Mouse (Mus musculus) forebrain, embryonic 15.5 days (tissue): ENCODE results near the gene Ptprm. TPM values are rescaled to one million over a fixed set of nuclear protein-coding genes. Genes with fewer than 3 reads are reported as not detected.

Experiments
- ATAC-seq: fragments of 200-750 bp; cut with Nextera tagmentation; replicated peaks from 2 replicates; pipeline ENCODE4 v1.8.0; 2017; ENCODE audit warnings: mild to moderate bottlenecking, moderate TSS enrichment, moderate library complexity
- H3K27ac ChIP-seq: fragments of 300-500 bp; sonication (generic); replicated peaks from 2 replicates; pipeline ENCODE4 v1.5.1; 2015; ENCODE audit warnings: mild to moderate bottlenecking, inconsistent platforms
- H3K27me3 ChIP-seq: fragments of 300-500 bp; sonication (generic); 2 replicates; pipeline ENCODE4 v1.6.1; 2015; ENCODE audit warnings: inconsistent platforms
- H3K36me3 ChIP-seq: fragments of 300-500 bp; sonication (generic); 2 replicates; pipeline ENCODE4 v1.6.1; 2015; ENCODE audit warnings: mild to moderate bottlenecking, inconsistent platforms
- H3K4me1 ChIP-seq: fragments of 300-500 bp; sonication (generic); 2 replicates; pipeline ENCODE4 v1.6.1; 2015; ENCODE audit warnings: inconsistent platforms
- H3K4me2 ChIP-seq: fragments of 300-500 bp; sonication (generic); replicated peaks from 2 replicates; pipeline ENCODE4 v1.6.1; 2015; ENCODE audit warnings: mild to moderate bottlenecking, inconsistent platforms
- H3K4me3 ChIP-seq: fragments of 300-500 bp; sonication (generic); 2 replicates; pipeline ENCODE4 v1.5.1; 2015; ENCODE audit warnings: mild to moderate bottlenecking, inconsistent platforms
- H3K9ac ChIP-seq: fragments of 300-500 bp; sonication (generic); replicated peaks from 2 replicates; pipeline ENCODE4 v1.6.1; 2015; ENCODE audit warnings: mild to moderate bottlenecking, inconsistent platforms
- H3K9me3 ChIP-seq: fragments of 300-500 bp; sonication (generic); 2 replicates; pipeline ENCODE4 v1.6.1; 2016; ENCODE audit warnings: inconsistent platforms
- WGBS: fragments of 180-500 bp; shearing (Covaris S2); methylation state at CpG from one replicate; pipeline ENCODE4 v1.1.7; 2015; ENCODE audit warnings: mixed read lengths; 5-methylcytosine and 5-hydroxymethylcytosine counted together
- polyA plus RNA-seq: library from polyadenylated mRNA; unstranded; fragments of >200 nt; fragmentation: Nextera tagmentation; extraction: Ambion mirVana; gene quantifications from 2 replicates; pipeline ENCODE4 v1.2.1, GENCODE M21; 2015

Gene Ptprm
- polyA plus RNA-seq, 1 experiment from 2014 or later, result 10.7 TPM

- H3K36me3 ChIP-seq, result no peaks in the 10 kb centered on the region
- no peak overlapping the region for H3K9ac ChIP-seq
- WGBS, result 23% methylated on average over 4 of the region's 4 CpGs
- H3K4me1 ChIP-seq, result peaks cover 12% of the 10 kb centered on the region
- H3K27ac ChIP-seq, result no peak overlapping the region
- 0 out of 2 replicates have a peak, but pooled peaks cover 3% of the 10 kb centered on the region for H3K27me3 ChIP-seq
- no peak overlapping the region for H3K4me2 ChIP-seq
- peak; percentile 79; the same call in 1 of the 2 replicates for ATAC-seq
- H3K9me3 ChIP-seq, result no peaks in the 10 kb centered on the region
- no peak overlapping the region for H3K4me3 ChIP-seq
Measured at GRCm38 (mm10) chr17:67084501-67084900, 269.8 kb downstream of the Ptprm start.

GRCm38 (mm10) chr17:67084093-67084492 is 270.2 kb downstream of the Ptprm start:
- no peaks in the 10 kb centered on the region for H3K9me3 ChIP-seq
- H3K4me3 ChIP-seq, result no peak overlapping the region
- no peak overlapping the region for H3K27ac ChIP-seq
- no peaks in the 10 kb centered on the region for H3K27me3 ChIP-seq
- no peaks in the 10 kb centered on the region for H3K36me3 ChIP-seq
- ATAC-seq, result peak; percentile 19; the same call in 1 of the 2 replicates
- H3K9ac ChIP-seq, result no peak overlapping the region
- peaks cover 12% of the 10 kb centered on the region for H3K4me1 ChIP-seq
- WGBS, result 63% methylated on average over 5 of the region's 5 CpGs
- no peak overlapping the region for H3K4me2 ChIP-seq

DNA sequence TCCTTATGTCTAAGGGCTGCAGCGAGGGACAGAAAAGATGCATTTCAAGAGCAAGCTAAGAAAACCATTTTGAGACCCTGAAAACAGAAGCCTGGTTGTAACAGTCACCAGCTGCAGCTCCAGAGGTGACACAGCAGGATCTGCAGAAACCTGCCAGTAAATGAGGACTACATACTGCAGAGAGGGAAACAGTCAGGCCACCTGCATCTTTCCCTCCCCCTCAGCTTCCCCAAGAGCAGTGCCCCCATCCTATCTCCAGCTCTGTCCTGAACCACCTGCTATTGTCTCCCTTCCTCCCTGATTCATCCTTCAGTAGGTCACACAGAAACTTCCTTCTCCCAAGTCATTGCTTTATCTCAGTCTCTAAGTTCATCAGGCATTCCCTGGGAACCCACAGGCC is 274.7 kb downstream of the Ptprm start:
- no peaks in the 10 kb centered on the region for H3K36me3 ChIP-seq
- H3K4me1 ChIP-seq, result peaks cover 4% of the 10 kb centered on the region
- no peak overlapping the region for H3K4me3 ChIP-seq
- H3K9ac ChIP-seq, result no peak overlapping the region
- 81% methylated on average over 1 of the region's 1 CpGs for WGBS
- H3K9me3 ChIP-seq, result no peaks in the 10 kb centered on the region
- no peak overlapping the region for H3K27ac ChIP-seq
- no peaks in the 10 kb centered on the region for H3K27me3 ChIP-seq
- ATAC-seq, result no peak
- H3K4me2 ChIP-seq, result no peak overlapping the region

- Histone ChIP-seq H3K4me1 (peaks cover 35% of the 10 kb centered on the region), H3K27ac (peak overlapping the region; percentile 69), H3K4me2 (0 out of 2 replicates have a peak overlapping the region, but pooled peaks have one; percentile 2), H3K9ac (no peak overlapping the region), H3K4me3 (no peak overlapping the region), H3K27me3 (0 out of 2 replicates have a peak, but pooled peaks cover 4% of the 10 kb centered on the region), H3K36me3 (no peaks in the 10 kb centered on the region), H3K9me3 (no peaks in the 10 kb centered on the region)
- WGBS, result 24% methylated on average over 4 of the region's 4 CpGs
- ATAC-seq, result 0 out of 2 replicates have a peak, but pooled peaks have one; percentile 27
Measured at GRCm38 (mm10) chr17:67073580-67073979, 280.7 kb downstream of the Ptprm start.

GRCm38 (mm10) chr17:67073139-67073538 is 281.1 kb downstream of the Ptprm start:
- Histone ChIP-seq H3K27ac (peak overlapping the region; percentile 69), H3K4me3 (no peak overlapping the region), H3K36me3 (no peaks in the 10 kb centered on the region), H3K27me3 (0 out of 2 replicates have a peak, but pooled peaks cover 4% of the 10 kb centered on the region), H3K4me2 (0 out of 2 replicates have a peak overlapping the region, but pooled peaks have one; percentile 2), H3K9me3 (no peaks in the 10 kb centered on the region), H3K4me1 (peaks cover 35% of the 10 kb centered on the region), H3K9ac (no peak overlapping the region; the same call in 1 of the 2 replicates)
- 55% methylated on average over 6 of the region's 6 CpGs for WGBS
- peak; percentile 47 for ATAC-seq

DNA sequence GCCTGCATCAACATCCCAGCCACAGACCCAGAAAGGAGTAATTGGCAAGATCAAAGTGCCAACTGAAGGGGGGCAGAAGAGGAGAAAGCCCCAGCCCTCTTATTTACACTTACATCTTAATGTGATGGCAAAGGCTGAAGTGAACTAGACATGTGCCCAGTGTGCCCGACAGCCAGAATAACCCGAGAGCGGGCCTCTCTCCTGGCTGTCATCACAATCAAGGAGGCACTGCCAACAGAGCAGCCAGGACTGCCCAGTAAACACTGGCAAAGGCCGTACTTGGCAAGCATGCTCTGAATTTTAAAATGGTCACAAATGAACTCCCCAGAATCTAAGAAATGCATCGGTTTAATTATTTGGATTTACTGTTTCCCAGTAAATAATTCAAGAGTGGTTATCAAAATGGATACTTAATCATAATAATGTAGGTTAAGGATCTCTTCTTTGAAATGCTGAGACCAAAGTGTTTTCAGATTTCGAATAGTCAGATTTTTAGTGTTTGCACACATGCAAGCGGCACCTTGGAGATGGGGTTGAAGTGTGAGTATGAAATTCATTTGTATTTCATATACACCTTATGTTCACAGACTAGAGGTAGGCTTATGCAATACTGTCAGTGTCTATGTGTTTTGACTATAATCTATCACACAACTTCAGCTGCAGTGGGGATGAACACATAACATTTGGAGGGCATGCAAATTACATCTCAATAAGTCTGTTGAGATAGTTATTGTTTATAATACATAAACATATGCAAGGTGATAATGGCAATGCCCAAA is 282.8 kb downstream of the Ptprm start:
- no peak overlapping the region for H3K4me3 ChIP-seq
- H3K4me1 ChIP-seq, result peaks cover 35% of the 10 kb centered on the region
- 36% methylated on average over 7 of the region's 7 CpGs for WGBS
- H3K27ac ChIP-seq, result no peak overlapping the region
- H3K36me3 ChIP-seq, result no peaks in the 10 kb centered on the region
- no peaks in the 10 kb centered on the region for H3K9me3 ChIP-seq
- peak; percentile 95 for ATAC-seq
- 0 out of 2 replicates have a peak, but pooled peaks cover 4% of the 10 kb centered on the region for H3K27me3 ChIP-seq
- no peak overlapping the region for H3K9ac ChIP-seq
- no peak overlapping the region for H3K4me2 ChIP-seq

- Histone ChIP-seq H3K27ac (no peak overlapping the region), H3K4me3 (no peak overlapping the region), H3K4me2 (no peak overlapping the region), H3K4me1 (no peaks in the 10 kb centered on the region), H3K36me3 (no peaks in the 10 kb centered on the region), H3K9ac (no peak overlapping the region), H3K9me3 (no peaks in the 10 kb centered on the region), H3K27me3 (no peaks in the 10 kb centered on the region)
- ATAC-seq, result no peak
- 81% methylated on average over 5 of the region's 5 CpGs for WGBS
Measured at GRCm38 (mm10) chr17:67063611-67064010, 290.6 kb downstream of the Ptprm start.

GRCm38 (mm10) chr17:67055681-67056080 is 298.6 kb downstream of the Ptprm start:
- no peak for ATAC-seq
- H3K4me2 ChIP-seq, result no peak overlapping the region
- H3K9ac ChIP-seq, result no peak overlapping the region
- H3K4me3 ChIP-seq, result no peak overlapping the region
- no peaks in the 10 kb centered on the region for H3K9me3 ChIP-seq
- H3K36me3 ChIP-seq, result no peaks in the 10 kb centered on the region
- H3K27me3 ChIP-seq, result no peaks in the 10 kb centered on the region
- H3K27ac ChIP-seq, result no peak overlapping the region
- 92% methylated on average over 6 of the region's 6 CpGs for WGBS
- peaks cover 12% of the 10 kb centered on the region; the same call in 1 of the 2 replicates for H3K4me1 ChIP-seq

GRCm38 (mm10) chr17:67054202-67054601 is 300.1 kb downstream of the Ptprm start:
- H3K36me3 ChIP-seq, result no peaks in the 10 kb centered on the region
- no peak overlapping the region for H3K4me2 ChIP-seq
- H3K27ac ChIP-seq, result no peak overlapping the region
- peaks cover 12% of the 10 kb centered on the region; the same call in 1 of the 2 replicates for H3K4me1 ChIP-seq
- no peaks in the 10 kb centered on the region for H3K27me3 ChIP-seq
- no peak overlapping the region for H3K4me3 ChIP-seq
- no peak overlapping the region for H3K9ac ChIP-seq
- ATAC-seq, result peak; percentile 51; the same call in 1 of the 2 replicates
- no peaks in the 10 kb centered on the region for H3K9me3 ChIP-seq
- WGBS, result 84% methylated on average over 10 of the region's 10 CpGs

- H3K4me1 ChIP-seq, result peaks cover 13% of the 10 kb centered on the region; the same call in 1 of the 2 replicates
- 51% methylated on average over 11 of the region's 11 CpGs for WGBS
- no peak overlapping the region for H3K4me3 ChIP-seq
- H3K36me3 ChIP-seq, result no peaks in the 10 kb centered on the region
- no peak overlapping the region for H3K4me2 ChIP-seq
- no peak for ATAC-seq
- H3K9ac ChIP-seq, result no peak overlapping the region
- no peaks in the 10 kb centered on the region for H3K9me3 ChIP-seq
- no peaks in the 10 kb centered on the region for H3K27me3 ChIP-seq
- no peak overlapping the region for H3K27ac ChIP-seq
Measured at GRCm38 (mm10) chr17:67052624-67053314, 301.5 kb downstream of the Ptprm start.

- no peak overlapping the region; the same call in 1 of the 2 replicates for H3K9ac ChIP-seq
Measured at GRCm38 (mm10) chr17:67047697-67048096, 306.6 kb downstream of the Ptprm start.

GRCm38 (mm10) chr17:67038558-67038957 is 315.7 kb downstream of the Ptprm start:
- H3K9ac ChIP-seq, result no peak overlapping the region
- H3K4me3 ChIP-seq, result no peak overlapping the region
- H3K27me3 ChIP-seq, result no peaks in the 10 kb centered on the region
- no peaks in the 10 kb centered on the region for H3K9me3 ChIP-seq
- H3K36me3 ChIP-seq, result no peaks in the 10 kb centered on the region
- H3K4me1 ChIP-seq, result no peaks in the 10 kb centered on the region
- 81% methylated on average over 6 of the region's 6 CpGs for WGBS
- no peak overlapping the region for H3K27ac ChIP-seq
- ATAC-seq, result no peak
- H3K4me2 ChIP-seq, result no peak overlapping the region

More at GRCm38 (mm10) chr17:67047697-67048096, 306.6 kb downstream of the Ptprm start:
- no peaks in the 10 kb centered on the region for H3K36me3 ChIP-seq
- peaks cover 5% of the 10 kb centered on the region; the same call in 1 of the 2 replicates for H3K4me1 ChIP-seq
- H3K27ac ChIP-seq, result no peak overlapping the region
- H3K4me3 ChIP-seq, result peak overlapping the region; percentile 8; the same call in 1 of the 2 replicates
- H3K9me3 ChIP-seq, result no peaks in the 10 kb centered on the region
- ATAC-seq, result 0 out of 2 replicates have a peak, but pooled peaks have one; percentile 55
- H3K27me3 ChIP-seq, result no peaks in the 10 kb centered on the region
- H3K4me2 ChIP-seq, result peak overlapping the region; percentile 25; the same call in 1 of the 2 replicates
- 21% methylated on average over 4 of the region's 4 CpGs for WGBS
